Mouse (Mus musculus): ENCODE measurements around the gene Fyttd1.

DNA sequence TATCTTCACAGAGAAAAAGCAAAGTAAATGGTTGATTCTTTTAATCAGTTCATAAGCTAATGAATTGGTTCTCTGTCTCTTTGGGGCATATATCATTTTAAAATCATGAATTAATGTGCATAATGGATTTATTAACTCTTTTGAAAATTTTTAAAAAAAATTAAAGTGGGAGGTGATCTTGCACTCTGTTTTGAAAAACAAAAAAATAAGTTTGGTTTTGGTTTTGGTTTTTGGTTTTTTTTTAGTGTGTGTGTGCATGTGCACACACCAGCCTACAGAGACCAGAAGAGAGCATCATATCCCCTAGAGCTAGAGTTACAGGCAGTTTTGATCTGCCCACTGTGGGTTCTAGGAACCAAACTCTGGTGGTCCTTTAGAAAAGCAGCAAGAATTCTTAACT, 72.0 kb downstream of the Fyttd1 start:
- no peak for TF ChIP-seq CTCF (IDR thresholded peaks at IDR 0.05; ENCODE audit: control insufficient read depth, insufficient read depth, insufficient read length)
- TF ChIP-seq FOSL1 (IDR thresholded peaks at IDR 0.05; ENCODE audit: insufficient read depth, low read length, poor library complexity, severe bottlenecking), result no peak

Data from C2C12 (cell line).